Mouse (Mus musculus) liver, adult 2 months (tissue): ENCODE measurements around the gene Olfr688. TPM values are rescaled to one million over a fixed set of nuclear protein-coding genes. Genes with fewer than 3 reads are reported as not detected.

Experiments
- DNase-seq: peaks from one replicate; pipeline ENCODE4 v3.0.0-alpha.2; 2011; ENCODE audit warnings: low read depth, low spot score; ENCODE audit errors: extremely low read depth
- H3K27ac ChIP-seq: fragments of 200-500 bp; replicated peaks from 2 replicates; pipeline ENCODE4 v1.5.1; 2012; ENCODE audit warnings: low read depth, mild to moderate bottlenecking, control low read depth, inconsistent platforms, low read length; ENCODE audit not compliant: insufficient read depth
- H3K27me3 ChIP-seq: fragments of 200-500 bp; 2 replicates; pipeline ENCODE4 v1.6.1; 2012; ENCODE audit warnings: mild to moderate bottlenecking, moderate library complexity, low read length, inconsistent platforms; ENCODE audit not compliant: control insufficient read depth, insufficient read depth
- H3K36me3 ChIP-seq: fragments of 200-500 bp; 2 replicates; pipeline ENCODE4 v1.6.1; 2012; ENCODE audit warnings: low read length, inconsistent platforms; ENCODE audit not compliant: control insufficient read depth, insufficient read depth
- H3K4me1 ChIP-seq: fragments of 200-500 bp; 2 replicates; pipeline ENCODE4 v1.6.1; 2011; ENCODE audit warnings: low read length; ENCODE audit not compliant: control insufficient read depth, insufficient read depth
- H3K4me3 ChIP-seq: fragments of 200-500 bp; 2 replicates; pipeline ENCODE4 v1.5.1; 2011; ENCODE audit warnings: low read depth, mild to moderate bottlenecking, control low read depth, low read length, moderate library complexity; ENCODE audit not compliant: insufficient read depth
- H3K79me2 ChIP-seq: fragments of 200-500 bp; 2 replicates; pipeline ENCODE4 v1.6.1; 2012; ENCODE audit warnings: inconsistent platforms, mild to moderate bottlenecking, low read length, moderate library complexity; ENCODE audit not compliant: control insufficient read depth, insufficient read depth
- H3K9ac ChIP-seq: fragments of 200-500 bp; 2 replicates; pipeline ENCODE4 v1.6.1; 2012; ENCODE audit warnings: low read depth, mild to moderate bottlenecking, control low read depth, inconsistent platforms, low read length
- CTCF ChIP-seq: fragments of 200-500 bp; IDR thresholded peaks from 2 replicates; pipeline ENCODE4 v1.5.1; 2011; ENCODE audit warnings: low read depth, low read length, control low read depth
- POLR2A ChIP-seq: fragments of 200-500 bp; IDR thresholded peaks from 2 replicates; pipeline ENCODE4 v1.6.1; 2011; ENCODE audit warnings: low read length, control low read depth; ENCODE audit not compliant: insufficient read depth; ENCODE audit errors: extremely low read depth
- WGBS: fragments of 180-500 bp; shearing (Covaris S2); methylation state at CpG from one replicate; pipeline ENCODE4 v1.1.7; 2018; 5-methylcytosine and 5-hydroxymethylcytosine counted together
- polyA plus RNA-seq: library from polyadenylated mRNA; depleted of rRNA; stranded (reverse); fragments of >200 nt; gene quantifications from 2 replicates; pipeline ENCODE4 v1.2.3, GENCODE M21; 2012; rRNA removed
- total RNA-seq: library from RNA; depleted of rRNA; stranded (reverse); fragments of >200 nt; gene quantifications from 2 replicates; pipeline ENCODE4 v1.2.3, GENCODE M21; 2014; rRNA removed

Gene Olfr688
- total and polyA plus RNA-seq, 2 experiments = not detected

- no peak within 1 kb of the TSS for H3K9ac ChIP-seq
- H3K36me3 ChIP-seq = no peaks in the 10 kb centered on the region
- H3K4me1 ChIP-seq = no peaks in the 10 kb centered on the region
- H3K27me3 ChIP-seq = no peaks in the 10 kb centered on the region
- no peaks in the 10 kb centered on the region for H3K79me2 ChIP-seq
- no peak within 1 kb of the TSS for H3K4me3 ChIP-seq
- no peak for DNase-seq
- TF ChIP-seq CTCF (no peak), POLR2A (no peak)
- WGBS = 68% methylated on average over 1 of the region's 1 CpGs
- no peak within 1 kb of the TSS for H3K27ac ChIP-seq
Measured at GRCm38 (mm10) chr7:105310865-105311264, 23.0 kb downstream of the Olfr688 start, which contains the start of gene Olfr689. Gene Olfr689, plus strand, starts transcription at chr7:105311165.

- 56% methylated on average over 2 of the region's 2 CpGs for whole genome bisulfite sequencing
- Histone ChIP-seq H3K27me3 (no peaks in the 10 kb centered on the region), H3K79me2 (no peaks in the 10 kb centered on the region), H3K4me3 (no peak overlapping the region), H3K27ac (no peak overlapping the region), H3K4me1 (no peaks in the 10 kb centered on the region), H3K9ac (no peak overlapping the region), H3K36me3 (no peaks in the 10 kb centered on the region)
- TF ChIP-seq POLR2A (no peak), CTCF (no peak)
- no peak for DNase-seq
Measured at GRCm38 (mm10) chr7:105325302-105325701, 37.4 kb downstream of the Olfr688 start.

GRCm38 (mm10) chr7:105334004-105334403, 46.1 kb downstream of the Olfr688 start, which contains the start of gene Olfr690:
Gene Olfr690, minus strand, starts transcription at chr7:105334104.
- TF ChIP-seq CTCF (no peak), POLR2A (no peak)
- WGBS = 83% methylated on average over 1 of the region's 1 CpGs
- no peaks in the 10 kb centered on the region for H3K36me3 ChIP-seq
- H3K9ac ChIP-seq = no peak within 1 kb of the TSS
- no peak within 1 kb of the TSS for H3K27ac ChIP-seq
- no peak for DNase-seq
- H3K4me3 ChIP-seq = no peak within 1 kb of the TSS
- H3K79me2 ChIP-seq = no peaks in the 10 kb centered on the region
- H3K4me1 ChIP-seq = no peaks in the 10 kb centered on the region
- no peaks in the 10 kb centered on the region for H3K27me3 ChIP-seq

Other genes starting within 250 kb of the Olfr688 start
- gene Olfr677, start 236.7 kb upstream of the Olfr688 start, total RNA-seq = not detected in 2 replicates
- gene Olfr677, start 236.7 kb upstream of the Olfr688 start, polyA plus RNA-seq = not detected in 2 replicates
- gene Olfr678, start 223.6 kb upstream of the Olfr688 start, total RNA-seq = not detected in 2 replicates
- gene Olfr678, start 223.6 kb upstream of the Olfr688 start, polyA plus RNA-seq = not detected in 2 replicates
- gene Olfr679, start 206.9 kb upstream of the Olfr688 start, total RNA-seq = not detected in 2 replicates
- not detected in 2 replicates for gene Olfr679, start 206.9 kb upstream of the Olfr688 start, polyA plus RNA-seq
- gene Olfr680-ps1, start 195.3 kb upstream of the Olfr688 start, total RNA-seq = not detected in 2 replicates
- not detected in 2 replicates for gene Olfr680-ps1, start 195.3 kb upstream of the Olfr688 start, polyA plus RNA-seq
- gene Olfr681, start 171.3 kb upstream of the Olfr688 start, total RNA-seq = not detected in 2 replicates
- gene Olfr681, start 171.3 kb upstream of the Olfr688 start, polyA plus RNA-seq = not detected in 2 replicates
- not detected in 2 replicates for gene Olfr683, start 141.1 kb upstream of the Olfr688 start, total RNA-seq
- not detected in 2 replicates for gene Olfr683, start 141.1 kb upstream of the Olfr688 start, polyA plus RNA-seq
- gene Olfr684, start 124.4 kb upstream of the Olfr688 start, total RNA-seq = not detected in 2 replicates
- not detected in 2 replicates for gene Olfr684, start 124.4 kb upstream of the Olfr688 start, polyA plus RNA-seq
- not detected in 2 replicates for gene Olfr685, start 102.1 kb upstream of the Olfr688 start, total RNA-seq
- not detected in 2 replicates for gene Olfr685, start 102.1 kb upstream of the Olfr688 start, polyA plus RNA-seq
- not detected in 2 replicates for gene Olfr686, start 80.6 kb upstream of the Olfr688 start, total RNA-seq
- gene Olfr686, start 80.6 kb upstream of the Olfr688 start, polyA plus RNA-seq = not detected in 2 replicates
- gene Olfr689, start 23.1 kb downstream of the Olfr688 start, total RNA-seq = not detected in 2 replicates
- not detected in 2 replicates for gene Olfr689, start 23.1 kb downstream of the Olfr688 start, polyA plus RNA-seq
- gene Olfr690, start 46.0 kb downstream of the Olfr688 start, total RNA-seq = not detected in 2 replicates
- gene Olfr690, start 46.0 kb downstream of the Olfr688 start, polyA plus RNA-seq = not detected in 2 replicates
- gene Olfr691, start 54.2 kb downstream of the Olfr688 start, total RNA-seq = not detected in 2 replicates
- not detected in 2 replicates for gene Olfr691, start 54.2 kb downstream of the Olfr688 start, polyA plus RNA-seq
- not detected in 2 replicates for gene Olfr692, start 80.1 kb downstream of the Olfr688 start, total RNA-seq
- not detected in 2 replicates for gene Olfr692, start 80.1 kb downstream of the Olfr688 start, polyA plus RNA-seq
- gene Gm5901, start 86.9 kb downstream of the Olfr688 start, total RNA-seq = not detected in 2 replicates
- 0.07 TPM in 1 of 2 replicates, not detected in the other for gene Gm5901, start 86.9 kb downstream of the Olfr688 start, polyA plus RNA-seq
- gene Fam160a2, start 112.0 kb downstream of the Olfr688 start, total RNA-seq = 4.5 and 7.7 TPM in 2 replicates
- gene Fam160a2, start 112.0 kb downstream of the Olfr688 start, polyA plus RNA-seq = 16.3 and 26.8 TPM in 2 replicates
- not detected in 2 replicates for gene Cnga4, start 116.5 kb downstream of the Olfr688 start, total RNA-seq
- 0.04 TPM in 2 replicates for gene Cnga4, start 116.5 kb downstream of the Olfr688 start, polyA plus RNA-seq
- not detected in 2 replicates for gene Cckbr, start 137.6 kb downstream of the Olfr688 start, total RNA-seq
- not detected in 2 replicates for gene Cckbr, start 137.6 kb downstream of the Olfr688 start, polyA plus RNA-seq
- 0.67 and 1.1 TPM in 2 replicates for gene Cavin3, start 194.2 kb downstream of the Olfr688 start, total RNA-seq
- gene Cavin3, start 194.2 kb downstream of the Olfr688 start, polyA plus RNA-seq = 1.3 and 1.4 TPM in 2 replicates